Comparison of ENCODE assay signal across 21 mouse cellular contexts in genomic region chr2:152923621-152924020, GRCm38 (mm10). TPM values are rescaled to one million over a fixed set of nuclear protein-coding genes. Genes with fewer than 3 reads are reported as not detected.
DNase-seq lines count a peak whose midpoint lies in the region; ATAC-seq and TF ChIP-seq lines count a peak whose summit lies in the region.
"Had no signal": no experiment of that assay in that cellular context is flagged by ENCODE, and none has a peak within 500 bp of the region (broad histone marks: within the 10 kb centered on the region; RNA-seq: fewer than 3 reads in every experiment).

No protein-coding gene starts in this region.

- no peak overlapping the region for H3K4me2 ChIP-seq in embryonic facial prominence, embryonic 11.5 days (ENCODE audit: low read depth, low read length)
- H3K4me2 ChIP-seq: hindbrain, embryonic 15.5 days; limb, embryonic 13.5 days; midbrain, embryonic 12.5 days; stomach, embryonic 15.5 days had no signal

- no peaks in the 10 kb centered on the region for H3K27me3 ChIP-seq in C2C12 (ENCODE audit: control insufficient read depth, insufficient read depth, insufficient read length)
- no peaks in the 10 kb centered on the region for H3K27me3 ChIP-seq in embryonic facial prominence, embryonic 11.5 days (ENCODE audit: control insufficient read depth, insufficient read depth, low read length)
- H3K27me3 ChIP-seq: hindbrain, embryonic 15.5 days; limb, embryonic 13.5 days; stomach, embryonic 15.5 days had no signal

- 0 out of 2 replicates have a peak overlapping the region, but pooled peaks have one; percentile 3 for H3K9ac ChIP-seq in embryonic facial prominence, embryonic 11.5 days (replicated peaks; ENCODE audit: low read length)
- H3K9ac ChIP-seq: hindbrain, embryonic 15.5 days; limb, embryonic 13.5 days; midbrain, embryonic 12.5 days; stomach, embryonic 15.5 days had no signal

- no peaks in the 10 kb centered on the region for H3K79me3 ChIP-seq in C2C12 (ENCODE audit: low read depth)

- no peaks in the 10 kb centered on the region for H3K9me3 ChIP-seq in embryonic facial prominence, embryonic 11.5 days (replicated peaks; ENCODE audit: control insufficient read depth, low read length)
- H3K9me3 ChIP-seq: hindbrain, embryonic 15.5 days; limb, embryonic 13.5 days; midbrain, embryonic 12.5 days; stomach, embryonic 15.5 days had no signal

- no peak for ATAC-seq in embryonic facial prominence, embryonic 11.5 days (replicated peaks; ENCODE audit: insufficient number of reproducible peaks, low FRiP score, low TSS enrichment, low read depth)
- ATAC-seq: forebrain, embryonic 16.5 days had no signal

- H3K79me2 ChIP-seq in C2C12 (ENCODE audit: control insufficient read depth, insufficient read depth), result peaks cover 24% of the 10 kb centered on the region

- TF ChIP-seq CTCF in C2C12 (IDR thresholded peaks at IDR 0.05; ENCODE audit: control insufficient read depth, insufficient read depth, insufficient read length), result no peak

- H3K27ac ChIP-seq in embryonic facial prominence, embryonic 11.5 days (replicated peaks; ENCODE audit: low read depth, low read length), result no peak overlapping the region
- H3K27ac ChIP-seq: hindbrain, embryonic 15.5 days; limb, embryonic 13.5 days; midbrain, embryonic 12.5 days; stomach, embryonic 15.5 days had no signal

- intact Hi-C loops in heart, postnatal 10 days (cut with DNase I), result no loop called here

- H3K36me3 ChIP-seq in C2C12 (ENCODE audit: control insufficient read depth, insufficient read depth), result no peaks in the 10 kb centered on the region
- H3K36me3 ChIP-seq in embryonic facial prominence, embryonic 11.5 days (replicated peaks; ENCODE audit: control insufficient read depth, insufficient read depth, low read depth, low read length), result no peaks in the 10 kb centered on the region
- H3K36me3 ChIP-seq: hindbrain, embryonic 15.5 days; limb, embryonic 13.5 days; midbrain, embryonic 12.5 days; stomach, embryonic 15.5 days had no signal

- no peak overlapping the region for H3ac ChIP-seq in C2C12 (ENCODE audit: control insufficient read depth, insufficient read length, low read depth)

- no peak overlapping the region for H3K4me3 ChIP-seq in C2C12 (ENCODE audit: insufficient read depth, poor library complexity, severe bottlenecking)
- H3K4me3 ChIP-seq in embryonic facial prominence, embryonic 11.5 days (ENCODE audit: low read depth, low read length), result no peak overlapping the region
- H3K4me3 ChIP-seq: hindbrain, embryonic 15.5 days; limb, embryonic 13.5 days; midbrain, embryonic 12.5 days; stomach, embryonic 15.5 days had no signal

- peaks cover 9% of the 10 kb centered on the region for H3K4me1 ChIP-seq in embryonic facial prominence, embryonic 11.5 days (ENCODE audit: control insufficient read depth, insufficient read depth, low read length)
- H3K4me1 ChIP-seq: hindbrain, embryonic 15.5 days had no signal

- WGBS in embryonic facial prominence, embryonic 11.5 days, result 61% methylated on average over 3 of the region's 3 CpGs

- peak; percentile 87 for DNase-seq in heart, adult 11 months
- DNase-seq in heart, postnatal 10 days, result no peak
- DNase-seq in cerebellum, adult 18-20 months, result peak; percentile 64 to 68
- no peak for DNase-seq in embryonic facial prominence, embryonic 11.5 days (ENCODE audit: low spot score)
- DNase-seq in layer of hippocampus, postnatal 10 days (ENCODE audit: low spot score in 2 of 2), result no peak
- no peak for DNase-seq in left cerebral cortex, adult 8-10 months (ENCODE audit: low spot score in 2 of 2)
- DNase-seq: B cell, adult 2 months; gastrocnemius, postnatal 10 days; kidney, adult 9 months; lung, postnatal 36 days; thymus, postnatal 25 days had no signal

TF ChIP-seq in C2C12, 6 proteins besides CTCF, POLR2A, EP300 and RAD21:
- TF ChIP-seq MYOD1 (IDR thresholded peaks at IDR 0.05; ENCODE audit: control insufficient read depth, insufficient read length, low read depth) (peak; percentile 8), CEBPB (IDR thresholded peaks at IDR 0.05; ENCODE audit: low read depth) (no peak), FOSL1 (IDR thresholded peaks at IDR 0.05; ENCODE audit: insufficient read depth, low read length, poor library complexity, severe bottlenecking) (no peak), MAX (IDR thresholded peaks at IDR 0.05) (no peak), USF1 (IDR thresholded peaks at IDR 0.05; ENCODE audit: low read depth) (no peak), MYOG (IDR thresholded peaks at IDR 0.05; ENCODE audit: control insufficient read depth, extremely low read depth, insufficient read length) (no peak)

RNA-seq across cellular contexts. Expression of gene Foxs1, which starts 9.4 kb away (rescaled TPM):
- 10 to 100 TPM in 1 of 2 experiments, 1 to 10 TPM in 1; 9.7 to 10.1 TPM for total RNA-seq in heart, postnatal 10 days (2021)
- polyA plus RNA-seq in C2C12 (2012; fragmentation: generic; extraction: Trizol), result 55.0 TPM
- polyA plus RNA-seq in embryonic facial prominence, embryonic 11.5 days (2014; fragmentation: Nextera tagmentation; extraction: Ambion mirVana), result 0.74 and 0.79 TPM in 2 replicates
- total RNA-seq in layer of hippocampus, postnatal 10 days (2021), result 1 to 10 TPM; 1.5 TPM
- under 1 TPM in 3 of 4 experiments, not detected in 1; 0.34 to 0.88 (median 0.74) TPM for total RNA-seq in left cerebral cortex, adult 8-10 months (2022)

RNA-seq across cellular contexts. Expression of gene Mylk2, which starts 12.5 kb away (rescaled TPM):
- under 1 TPM; 0.25 to 0.38 TPM for total RNA-seq in heart, postnatal 10 days (2021)
- polyA plus RNA-seq in C2C12 (2012; fragmentation: generic; extraction: Trizol), result 3.9 TPM
- 0.08 TPM in 1 of 2 replicates, not detected in the other for polyA plus RNA-seq in embryonic facial prominence, embryonic 11.5 days (2014; fragmentation: Nextera tagmentation; extraction: Ambion mirVana)
- total RNA-seq in layer of hippocampus, postnatal 10 days (2021), result not detected
- under 1 TPM in 3 of 4 experiments, not detected in 1; 0.19 to 0.39 (median 0.21) TPM for total RNA-seq in left cerebral cortex, adult 8-10 months (2022)
- total RNA-seq: adrenal gland, postnatal 14 days had no signal
- polyA plus RNA-seq: forebrain, embryonic 16.5 days; heart, embryonic 14.5 days; midbrain, embryonic 12.5 days; small intestine, adult 2 months had no signal

RNA-seq across cellular contexts. Expression of gene Dusp15, which starts 27.9 kb away (rescaled TPM):
- under 1 TPM; 0.15 to 0.65 TPM for total RNA-seq in heart, postnatal 10 days (2021)
- polyA plus RNA-seq in C2C12 (2012; fragmentation: generic; extraction: Trizol), result 0.06 TPM
- 0.45 and 1.00 TPM in 2 replicates for polyA plus RNA-seq in embryonic facial prominence, embryonic 11.5 days (2014; fragmentation: Nextera tagmentation; extraction: Ambion mirVana)
- total RNA-seq in layer of hippocampus, postnatal 10 days (2021), result 10 to 100 TPM; 21.4 to 24.0 TPM
- total RNA-seq in left cerebral cortex, adult 8-10 months (2022), result 10 to 100 TPM; 16.2 to 22.7 (median 21.1) TPM
- polyA plus RNA-seq: heart, embryonic 14.5 days; liver, embryonic 16.5 days; small intestine, adult 2 months had no signal

RNA-seq across cellular contexts. Expression of gene Ttll9, which starts 38.7 kb away (rescaled TPM):
- not detected for total RNA-seq in heart, postnatal 10 days (2021)
- polyA plus RNA-seq in C2C12 (2012; fragmentation: generic; extraction: Trizol), result 0.16 TPM
- polyA plus RNA-seq in embryonic facial prominence, embryonic 11.5 days (2014; fragmentation: Nextera tagmentation; extraction: Ambion mirVana), result 0.89 and 1.6 TPM in 2 replicates
- 1 to 10 TPM; 2.6 to 3.4 TPM for total RNA-seq in layer of hippocampus, postnatal 10 days (2021)
- total RNA-seq in left cerebral cortex, adult 8-10 months (2022), result 1 to 10 TPM; 1.2 to 3.3 (median 2.3) TPM
- total RNA-seq: gastrocnemius, postnatal 10 days had no signal
- polyA plus RNA-seq: small intestine, adult 2 months had no signal

Comparison
In these comparisons a context has a peak if more than half of its experiments do, and no peak if none do; other contexts are left out.
1. DNase-seq: peak in heart, adult 11 months (single experiment) and cerebellum, adult 18-20 months (2 of 2); none in heart, postnatal 10 days (0 of 2), embryonic facial prominence, embryonic 11.5 days (single experiment), layer of hippocampus, postnatal 10 days (0 of 2) and left cerebral cortex, adult 8-10 months (0 of 2).
2. RNA of gene Foxs1, which starts 9.4 kb away (total RNA-seq): 9.7 to 10.1 TPM in heart, postnatal 10 days; 1.5 TPM in layer of hippocampus, postnatal 10 days and 0.34 to 0.88 TPM in left cerebral cortex, adult 8-10 months; every median in the first group is over 4 times any median in the second.
3. RNA of gene Dusp15, which starts 27.9 kb away (total RNA-seq): 21.4 to 24.0 TPM in layer of hippocampus, postnatal 10 days and 16.2 to 22.7 TPM in left cerebral cortex, adult 8-10 months; 0.15 to 0.65 TPM in heart, postnatal 10 days; every median in the first group is over 10 times any median in the second.